Mouse (Mus musculus): ENCODE data around the gene Arntl.

Arntl gene

GRCm38 (mm10) chr7:113208388-113208753, 1.1 kb downstream of the Arntl start:
- peak; percentile 9 for DNase-seq (ENCODE audit: low read depth, low spot score)

- DNase-seq (ENCODE audit: low read depth, low spot score): no peak
These were observed 3.2 kb downstream of the Arntl start for GRCm38 (mm10) chr7:113210441-113210840.

DNA sequence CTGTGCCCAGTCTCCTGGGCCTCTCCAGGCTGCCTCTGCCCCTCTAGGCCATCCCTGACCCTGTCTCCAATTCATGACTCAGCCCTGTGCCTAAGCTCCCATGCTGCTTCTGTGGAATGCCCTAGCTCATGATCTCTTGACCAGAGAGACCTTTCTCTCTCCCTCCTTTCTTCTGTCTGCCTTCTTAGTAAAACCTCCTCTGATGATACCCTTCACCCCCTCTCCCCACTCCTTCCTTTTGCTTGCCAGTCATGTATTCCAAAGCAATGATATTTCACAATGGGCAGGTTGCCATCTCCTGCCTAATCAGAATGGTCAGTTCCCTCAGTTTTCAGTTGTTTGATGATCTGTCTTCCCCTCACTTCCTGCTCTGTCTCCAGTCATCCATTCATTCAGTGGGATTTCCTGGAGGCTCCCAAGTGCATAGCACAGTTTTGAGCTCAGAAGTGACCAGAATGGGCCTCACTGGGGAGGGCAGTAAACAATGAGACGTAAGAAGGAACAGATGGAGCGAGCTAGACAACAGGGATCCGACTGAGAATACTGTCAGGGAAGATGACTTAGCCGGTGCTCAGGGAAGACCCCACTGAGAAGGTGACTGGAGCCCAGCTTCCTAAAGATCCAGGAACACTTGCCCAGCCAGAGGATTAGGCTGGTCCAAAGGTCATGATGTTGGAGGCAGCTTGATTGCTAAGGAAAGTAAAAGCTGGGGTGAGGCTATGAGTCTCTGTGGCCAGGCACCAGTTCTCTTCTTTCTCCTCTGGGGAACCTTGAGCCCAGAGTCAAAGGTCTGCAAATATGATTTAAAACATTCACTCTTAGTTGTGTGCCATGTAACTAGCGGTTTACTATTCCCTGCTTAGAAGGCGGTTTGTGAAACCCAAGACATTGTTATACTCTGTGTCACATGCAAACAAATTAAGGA, 7.2 kb downstream of the Arntl start:
- no peak for DNase-seq (ENCODE audit: low read depth, low spot score)

DNA sequence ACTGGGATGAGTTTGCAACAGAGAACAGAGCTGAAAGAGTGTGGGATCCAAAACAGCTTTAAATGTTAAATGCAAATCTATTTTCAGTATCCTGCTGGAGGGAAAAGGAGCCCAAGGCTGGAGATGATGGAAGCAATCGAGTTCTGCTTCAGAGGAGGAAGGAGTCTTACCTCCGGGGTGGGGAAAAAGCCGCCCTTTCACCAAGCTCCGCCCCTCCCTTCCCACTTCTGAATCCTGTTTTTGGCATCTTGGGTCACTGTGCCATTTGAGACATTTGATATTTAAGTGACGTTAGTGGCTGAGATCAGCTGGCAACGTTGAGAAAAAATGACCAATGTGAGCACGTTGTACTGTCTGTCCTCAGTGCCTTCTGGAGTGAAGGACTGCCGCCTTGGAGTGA, 8.9 kb downstream of the Arntl start:
- DNase-seq (ENCODE audit: low read depth, low spot score): no peak

- DNase-seq (ENCODE audit: low read depth, low spot score): no peak
These were observed 12.2 kb downstream of the Arntl start for GRCm38 (mm10) chr7:113219416-113219815.

DNA sequence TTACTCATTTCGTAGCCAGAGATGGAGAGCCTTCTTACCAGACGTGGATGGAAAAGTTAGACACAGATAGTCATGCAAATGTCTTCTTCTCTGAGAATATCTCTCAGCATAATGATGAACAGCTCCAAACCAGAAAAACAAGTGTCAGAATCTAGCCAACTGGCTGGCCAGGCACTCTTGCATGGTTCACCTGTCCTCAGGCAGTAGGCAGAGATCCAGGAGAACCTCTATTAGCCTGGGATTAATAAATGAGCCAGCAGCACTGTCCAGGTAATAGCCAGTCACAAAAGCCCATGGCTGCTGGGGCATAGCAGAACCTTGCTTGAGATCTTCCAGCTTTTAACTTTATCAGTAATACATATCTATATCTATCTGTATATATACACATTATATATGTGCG, 12.6 kb downstream of the Arntl start:
- no peak for DNase-seq (ENCODE audit: low read depth, low spot score)

DNA sequence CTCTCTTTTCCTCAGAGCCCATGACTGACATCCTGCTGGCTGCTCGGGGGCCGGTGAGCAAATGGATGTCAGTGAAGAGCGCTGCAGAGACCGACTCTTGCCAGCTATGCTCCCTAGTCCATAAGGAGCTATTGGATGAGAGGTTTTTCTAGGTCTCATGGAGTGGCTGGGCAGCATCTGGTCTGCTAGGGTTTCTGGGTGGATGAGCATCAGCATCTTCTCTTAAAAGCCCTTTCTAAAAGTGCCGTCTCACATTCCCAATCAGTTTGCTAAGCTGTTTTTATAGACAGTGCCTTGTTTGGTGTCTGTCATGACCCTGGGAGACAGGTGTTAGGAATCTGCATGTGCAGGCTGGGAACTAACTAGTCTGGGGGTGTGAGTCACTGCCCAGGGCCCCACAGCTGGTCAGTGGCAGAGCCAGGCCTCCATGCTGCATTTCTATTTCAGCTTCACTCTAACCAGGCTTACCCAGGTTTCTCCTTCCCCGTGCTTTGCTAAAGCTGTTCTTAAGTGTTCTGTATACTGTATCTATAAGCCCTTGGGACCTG, 13.5 kb downstream of the Arntl start:
- no peak for DNase-seq (ENCODE audit: low read depth, low spot score)

DNA sequence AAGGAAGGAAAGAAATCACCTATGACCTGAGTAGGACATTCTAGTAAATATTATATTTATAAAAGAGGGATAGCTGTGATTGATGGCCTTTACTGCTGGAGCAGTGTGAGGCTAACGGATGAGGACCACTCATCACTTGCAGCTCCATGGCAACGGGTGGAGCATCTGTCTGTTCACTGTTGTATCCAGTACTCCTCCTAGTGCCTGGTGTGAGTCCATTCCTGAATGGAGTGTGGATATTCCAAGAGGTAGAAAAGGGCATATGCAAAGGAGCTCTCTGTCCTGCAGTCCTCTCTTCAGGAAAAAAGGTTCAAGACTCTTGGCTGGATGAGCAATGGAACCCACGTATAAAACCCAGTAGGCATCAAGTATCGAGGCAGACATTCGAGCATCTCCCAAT, 15.6 kb downstream of the Arntl start:
- DNase-seq (ENCODE audit: low read depth, low spot score): no peak

DNA sequence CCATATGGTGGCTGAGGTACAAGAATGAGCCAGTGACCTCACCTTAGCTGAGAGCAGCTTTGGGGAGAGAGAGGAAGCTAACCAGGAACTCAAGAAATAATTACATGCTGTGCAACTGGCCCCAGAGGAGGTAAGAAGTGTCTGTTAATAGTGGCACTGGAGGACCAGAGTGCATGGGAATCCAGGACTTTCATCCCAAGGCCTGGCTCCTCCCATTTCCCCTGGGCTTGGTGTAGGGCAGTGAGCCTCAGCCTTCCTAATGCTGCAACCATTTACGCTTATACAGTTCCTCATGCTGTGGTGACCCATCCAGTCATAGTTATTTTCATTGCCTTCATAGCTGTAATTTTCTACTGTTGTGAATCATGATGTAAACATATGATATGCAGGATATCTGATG, 17.4 kb downstream of the Arntl start:
- DNase-seq (ENCODE audit: low read depth, low spot score): no peak

DNA sequence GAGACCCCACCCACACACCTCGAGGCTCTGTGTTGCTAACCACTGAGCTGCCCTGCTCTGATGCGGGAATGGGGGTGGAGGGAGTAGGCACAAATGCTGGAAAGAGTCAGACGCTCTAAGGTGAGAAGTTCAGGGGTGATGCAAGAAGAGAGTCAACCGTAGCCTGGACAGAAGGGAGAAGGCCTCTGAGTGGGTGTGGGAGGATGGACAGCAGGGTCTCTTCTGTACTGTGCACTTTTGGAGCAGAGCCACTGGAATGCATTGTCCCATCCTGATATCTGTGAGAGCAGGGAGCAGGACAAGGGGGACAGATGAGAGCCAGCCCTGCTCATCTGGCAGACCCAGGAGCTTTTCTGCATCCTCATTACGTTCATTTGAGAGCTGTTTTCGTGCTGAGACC, 21.2 kb downstream of the Arntl start:
- DNase-seq (ENCODE audit: low read depth, low spot score): no peak

GRCm38 (mm10) chr7:113236135-113236534, 28.9 kb downstream of the Arntl start:
- DNase-seq (ENCODE audit: low read depth, low spot score): no peak

DNA sequence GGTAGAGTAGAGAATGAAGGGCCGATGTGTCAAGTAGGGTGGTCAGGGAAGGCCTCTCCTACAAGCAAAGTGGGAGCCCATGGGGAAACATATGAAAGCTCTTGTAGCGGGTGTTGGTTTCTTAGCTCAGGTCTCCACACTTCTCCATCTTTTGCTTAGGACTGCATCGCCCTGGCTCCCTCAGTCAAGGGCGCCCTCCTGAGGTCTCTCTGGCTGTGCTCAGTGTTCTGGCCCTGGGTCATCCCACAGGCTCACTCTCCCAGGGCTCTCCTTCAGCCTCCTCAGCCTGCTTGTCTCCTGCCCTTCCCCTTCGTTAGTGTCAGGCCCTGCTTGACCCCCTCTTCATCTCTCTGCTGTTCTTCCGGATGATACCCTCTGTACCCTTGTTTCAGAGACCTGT, 31.1 kb downstream of the Arntl start:
- no peak for DNase-seq (ENCODE audit: low read depth, low spot score)

DNA sequence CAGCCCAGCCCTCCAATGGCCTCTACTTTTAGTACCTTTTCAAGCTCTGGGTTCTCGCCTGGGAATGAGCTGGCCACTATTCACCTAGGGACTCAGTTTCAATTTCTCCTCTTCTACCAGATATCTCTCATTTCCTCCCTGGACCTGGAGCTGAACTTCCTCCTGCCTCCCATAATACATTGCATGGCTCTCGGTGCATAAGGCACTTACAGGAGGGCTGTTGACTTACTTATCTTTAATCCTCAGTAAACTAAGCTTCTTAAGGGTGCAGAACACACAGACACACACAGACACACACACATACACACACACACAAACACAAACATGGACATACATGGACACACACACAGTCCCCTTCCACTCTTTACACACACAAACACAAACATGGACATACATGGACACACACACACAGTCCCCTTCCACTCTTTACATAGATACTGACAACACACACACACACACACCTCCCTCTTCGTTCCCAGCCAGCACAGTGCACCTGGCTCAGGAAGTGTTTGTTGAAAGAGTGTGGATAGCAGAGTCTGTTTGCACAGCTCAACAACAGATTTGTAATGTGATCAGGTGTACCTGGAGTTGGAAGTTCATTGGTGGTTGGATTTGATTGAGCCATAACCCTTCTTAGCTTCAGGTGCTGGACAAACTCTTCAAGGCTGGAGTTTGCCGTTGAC, 32.3 kb downstream of the Arntl start:
- DNase-seq (ENCODE audit: low read depth, low spot score): no peak

DNA sequence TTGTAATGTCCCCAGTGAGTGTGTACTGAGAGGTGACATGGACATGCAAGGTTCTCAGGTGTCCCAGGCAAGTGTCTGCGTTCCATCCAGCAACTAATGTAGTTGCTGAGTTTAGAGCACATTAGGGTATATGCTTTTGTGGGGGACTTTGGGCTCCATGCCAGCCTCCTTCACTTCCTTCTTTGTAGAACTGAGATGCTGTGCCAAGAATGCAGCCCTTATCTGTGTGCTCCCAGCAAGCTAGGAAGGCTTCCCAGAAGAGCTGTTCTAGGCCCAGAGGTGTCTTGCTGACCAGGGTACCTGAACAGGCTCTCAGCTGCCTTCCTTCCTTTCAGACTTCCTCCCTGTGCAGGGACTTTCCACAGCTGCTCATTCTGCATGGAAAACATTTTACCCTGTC, 33.2 kb downstream of the Arntl start:
- no peak for DNase-seq (ENCODE audit: low read depth, low spot score)

DNA sequence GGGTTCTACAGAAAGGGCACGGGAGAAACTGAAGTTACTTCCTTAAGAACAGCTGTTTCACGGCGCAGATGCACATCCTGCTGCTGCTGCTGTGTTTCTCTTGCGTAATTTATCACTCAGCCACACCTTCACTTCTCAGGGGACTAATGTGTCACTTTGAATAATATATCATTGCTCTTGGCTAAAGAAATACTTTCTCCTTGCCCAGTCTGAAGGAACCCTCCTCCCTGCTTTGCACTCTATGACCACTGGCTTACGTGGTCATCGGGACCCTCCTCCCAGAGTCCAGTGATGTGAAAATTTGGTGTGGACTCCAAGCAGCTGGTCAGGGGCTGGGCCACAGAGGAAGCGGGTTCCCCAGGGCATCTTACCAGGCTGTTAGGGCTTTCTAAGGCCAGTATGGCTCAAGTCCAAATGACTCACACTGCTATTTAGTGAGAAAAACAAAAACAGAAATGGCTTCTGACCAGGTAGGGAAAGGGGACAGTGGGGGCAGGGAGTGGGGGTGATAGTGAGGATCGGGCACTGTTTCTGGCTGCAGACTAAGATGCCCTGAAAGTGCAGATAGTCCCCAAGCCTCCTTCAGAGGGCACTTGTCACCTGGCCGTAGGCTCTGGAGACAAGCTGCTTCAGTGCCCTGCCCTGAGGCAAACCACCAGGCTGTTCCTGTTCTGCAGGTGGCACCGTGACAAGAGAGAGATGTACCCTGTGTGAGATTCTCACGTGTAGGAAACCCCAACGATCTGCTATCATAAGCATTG, 34.8 kb downstream of the Arntl start:
- no peak for DNase-seq (ENCODE audit: low read depth, low spot score)

DNA sequence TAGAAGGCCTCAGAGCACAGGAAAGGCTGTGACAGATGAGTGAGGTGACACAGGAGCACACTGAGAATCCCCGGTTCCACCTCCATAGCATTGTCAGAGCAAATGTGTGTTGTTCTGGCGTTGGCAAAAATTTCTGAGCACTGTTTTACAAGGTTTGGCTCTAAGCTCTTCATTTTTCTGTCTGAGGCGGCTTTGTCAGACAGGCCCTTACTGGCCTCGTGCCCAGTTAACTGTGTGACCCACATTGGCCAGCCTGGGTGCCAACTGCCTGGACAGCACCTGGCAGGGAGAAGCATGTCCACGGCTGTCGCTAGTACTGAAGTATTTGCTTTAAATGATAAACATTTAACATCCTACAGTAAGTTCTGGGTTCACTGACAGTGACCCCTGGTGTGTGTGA, 35.4 kb downstream of the Arntl start:
- DNase-seq (ENCODE audit: low read depth, low spot score): no peak

- no peak for DNase-seq (ENCODE audit: low read depth, low spot score)
These were observed 37.9 kb downstream of the Arntl start for GRCm38 (mm10) chr7:113245144-113245543.

DNA sequence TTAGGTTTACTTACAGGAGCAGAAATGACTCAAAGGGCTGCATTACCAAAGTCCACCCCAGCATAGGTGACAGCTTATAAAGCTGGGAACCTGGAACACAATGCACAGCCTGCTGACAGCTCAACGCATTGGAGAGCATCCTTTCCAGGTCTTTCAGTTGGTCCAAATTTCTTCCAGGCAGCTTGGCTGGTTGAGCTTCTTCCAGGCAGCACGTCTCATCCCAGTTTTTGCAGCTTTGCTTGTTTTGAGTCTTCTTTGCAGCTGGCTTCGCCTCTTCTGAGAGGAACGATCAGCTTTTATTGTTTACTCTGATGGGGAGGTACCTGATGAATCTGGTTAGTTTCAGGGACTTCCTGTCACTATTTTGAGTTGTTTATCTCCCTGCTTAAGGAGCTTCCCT, 39.2 kb downstream of the Arntl start:
- DNase-seq (ENCODE audit: low read depth, low spot score): no peak

DNA sequence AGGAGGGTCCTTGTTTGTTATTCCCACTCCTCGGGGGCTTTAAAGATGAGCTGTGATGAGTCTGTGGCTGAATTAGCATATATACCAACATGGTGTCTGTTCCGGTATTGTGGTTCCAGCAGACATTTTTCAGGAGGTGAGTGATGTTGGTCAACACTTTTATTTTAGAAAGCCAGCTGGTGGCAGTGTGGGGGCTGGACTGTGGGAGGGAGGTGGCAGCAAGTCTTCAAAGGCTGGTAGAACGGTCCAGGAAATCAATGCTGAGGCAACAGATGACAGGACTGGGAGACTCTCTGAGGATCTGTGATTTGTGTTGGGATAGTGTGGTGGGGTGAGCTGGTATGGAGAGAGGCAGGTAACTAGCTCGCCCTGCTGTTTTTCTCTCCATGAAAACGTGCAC, 39.9 kb downstream of the Arntl start:
- DNase-seq (ENCODE audit: low read depth, low spot score): no peak

DNA sequence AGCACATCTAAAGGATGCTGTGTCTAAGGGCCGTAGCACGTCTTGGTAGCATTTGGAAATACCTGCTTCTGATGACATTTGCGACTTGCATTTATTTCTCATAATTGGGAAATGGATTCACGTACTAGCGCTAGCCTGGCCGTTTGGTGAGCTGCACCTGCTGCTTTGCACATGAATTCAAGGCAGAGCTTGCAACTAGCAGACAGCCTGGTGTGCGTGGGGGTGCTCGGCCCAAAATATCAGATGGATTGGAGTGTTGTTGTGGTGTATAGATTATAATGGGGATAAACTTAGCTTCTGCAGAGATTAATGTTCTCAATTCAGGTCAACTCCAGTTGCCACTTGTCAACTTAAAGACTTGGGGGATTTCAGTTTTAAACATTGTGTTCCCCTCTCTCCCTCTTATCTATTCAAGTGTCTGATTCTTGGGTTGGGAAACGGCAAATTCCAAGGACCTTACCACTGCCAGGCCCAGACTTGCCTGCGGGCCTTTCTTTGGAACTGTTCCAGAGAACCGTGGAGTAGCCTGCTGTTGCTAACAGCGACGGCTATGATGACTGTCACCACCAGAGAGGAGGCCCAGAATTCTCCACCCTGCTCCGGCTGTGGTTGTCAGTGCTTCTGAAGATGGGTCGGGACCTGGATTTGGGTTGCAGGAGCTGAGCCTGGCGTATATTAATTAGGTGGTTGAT, 42.0 kb downstream of the Arntl start:
- DNase-seq (ENCODE audit: low read depth, low spot score): no peak

DNA sequence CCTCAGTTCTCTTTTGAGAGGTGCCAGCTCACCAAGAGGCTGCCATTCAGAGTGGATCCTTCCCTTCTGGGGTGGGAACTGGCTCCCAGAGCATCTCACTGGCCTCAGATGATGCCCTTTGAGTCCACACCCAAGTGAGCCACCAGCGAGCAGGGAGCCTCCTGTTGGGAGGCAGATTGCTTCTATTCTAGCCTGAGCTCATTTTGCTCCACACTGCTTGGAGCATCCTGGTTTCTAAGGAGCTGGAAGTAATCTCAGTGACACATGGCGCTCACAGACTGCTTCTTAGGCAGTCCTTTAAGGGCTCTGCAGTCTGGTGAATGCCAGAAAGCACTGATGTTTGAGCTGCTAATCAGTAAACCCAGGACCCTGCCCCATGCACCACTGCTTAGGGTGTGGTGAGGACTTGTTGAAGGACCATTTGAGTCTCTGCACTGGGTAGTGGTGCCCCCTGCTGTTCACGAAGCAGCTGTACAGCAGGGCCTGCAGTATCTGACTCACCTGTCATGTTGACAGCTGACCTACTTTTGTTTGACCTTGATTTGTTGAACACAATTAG, 43.2 kb downstream of the Arntl start:
- no peak for DNase-seq (ENCODE audit: low read depth, low spot score)
